In genomic region chr1:180389213-180389760, GRCm38 (mm10) we compare ENCODE assay signal across 6 mouse cellular contexts. TPM values are rescaled to one million over a fixed set of nuclear protein-coding genes. Genes with fewer than 3 reads are reported as not detected.
DNase-seq lines count a peak whose midpoint lies in the region; ATAC-seq and TF ChIP-seq lines count a peak whose summit lies in the region.
"Not testable (repeated sequence)": the region's sequence is repeated elsewhere in the genome, so short reads cannot be mapped to it uniquely, and the experiment has no call there.

No protein-coding gene starts in this region.

- not testable (repeated sequence) for H3K9me3 ChIP-seq in embryonic facial prominence, embryonic 15.5 days (replicated peaks); heart, embryonic 13.5 days; lung, postnatal 0 days (ENCODE audit: low read length); midbrain, postnatal 0 days (ENCODE audit: low read length)

- ATAC-seq in embryonic facial prominence, embryonic 15.5 days (ENCODE audit: insufficient number of reproducible peaks, low FRiP score, low TSS enrichment, low read depth); heart, embryonic 13.5 days (ENCODE audit: extremely low read depth, insufficient number of reproducible peaks, low FRiP score, low TSS enrichment); midbrain, postnatal 0 days (ENCODE audit: low FRiP score): not testable (repeated sequence)
- ATAC-seq in lung, postnatal 0 days, result peak; percentile 57

- peaks cover 57% of the 10 kb centered on the region for H3K4me1 ChIP-seq in embryonic facial prominence, embryonic 15.5 days
- peaks cover 67% of the 10 kb centered on the region for H3K4me1 ChIP-seq in heart, embryonic 13.5 days
- H3K4me1 ChIP-seq in kidney, adult 2 months (ENCODE audit: control insufficient read depth, insufficient read depth, low read length), result peaks cover 30% of the 10 kb centered on the region
- H3K4me1 ChIP-seq in lung, postnatal 0 days (ENCODE audit: insufficient read depth, low read depth, low read length), result peaks cover 29% of the 10 kb centered on the region; the same call in 1 of the 2 replicates
- not testable (repeated sequence) for H3K4me1 ChIP-seq in midbrain, postnatal 0 days (ENCODE audit: insufficient read depth, low read length)

- H3K27ac ChIP-seq in embryonic facial prominence, embryonic 15.5 days (replicated peaks), result peak overlapping the region; percentile 95
- 0 out of 2 replicates have a peak overlapping the region, but pooled peaks have one; percentile 9 for H3K27ac ChIP-seq in heart, embryonic 13.5 days (replicated peaks)
- peak overlapping the region; percentile 54 for H3K27ac ChIP-seq in kidney, adult 2 months (ENCODE audit: insufficient read depth, low read depth, low read length)
- H3K27ac ChIP-seq in lung, postnatal 0 days (ENCODE audit: low read length), result peak overlapping the region; percentile 81
- 0 out of 2 replicates have a peak overlapping the region, but pooled peaks have one; percentile 7 for H3K27ac ChIP-seq in midbrain, postnatal 0 days (ENCODE audit: low read depth, low read length)

- H3K9ac ChIP-seq in embryonic facial prominence, embryonic 15.5 days; heart, embryonic 13.5 days; lung, postnatal 0 days (replicated peaks; ENCODE audit: low read depth); midbrain, postnatal 0 days (replicated peaks; ENCODE audit: low read length, poor library complexity, severe bottlenecking): not testable (repeated sequence)

- peak; percentile 83 for TF ChIP-seq EP300 in lung, postnatal 0 days (IDR thresholded peaks at IDR 0.05)

- not testable (repeated sequence) for H3K4me3 ChIP-seq in embryonic facial prominence, embryonic 15.5 days (replicated peaks); heart, embryonic 13.5 days; kidney, adult 2 months (ENCODE audit: insufficient read depth, low read depth, low read length); lung, postnatal 0 days (ENCODE audit: low read depth, low read length); midbrain, postnatal 0 days (ENCODE audit: low read depth, low read length)

- H3K36me3 ChIP-seq in embryonic facial prominence, embryonic 15.5 days; heart, embryonic 13.5 days; kidney, adult 2 months (ENCODE audit: control insufficient read depth, insufficient read depth, low read length); lung, postnatal 0 days (ENCODE audit: insufficient read depth, low read length); midbrain, postnatal 0 days (ENCODE audit: insufficient read depth, low read length): not testable (repeated sequence)

- not testable (repeated sequence) for TF ChIP-seq CTCF in kidney, adult 2 months (conservative IDR thresholded peaks at IDR 0.05; ENCODE audit: insufficient read depth, insufficient read length, low read depth, low read length); lung, postnatal 0 days (IDR thresholded peaks at IDR 0.05); midbrain, postnatal 0 days (IDR thresholded peaks at IDR 0.05)

- not testable (repeated sequence) for TF ChIP-seq POLR2A in kidney, adult 2 months (IDR thresholded peaks at IDR 0.05; ENCODE audit: low read depth, low read length)

- not testable (repeated sequence) for H3K4me2 ChIP-seq in embryonic facial prominence, embryonic 15.5 days (replicated peaks); heart, embryonic 13.5 days; lung, postnatal 0 days (replicated peaks; ENCODE audit: low read depth, low read length); midbrain, postnatal 0 days (ENCODE audit: low read depth, low read length, poor library complexity, severe bottlenecking)

- H3K27me3 ChIP-seq in embryonic facial prominence, embryonic 15.5 days; heart, embryonic 13.5 days (replicated peaks); kidney, adult 2 months (replicated peaks; ENCODE audit: control insufficient read depth, insufficient read depth, low read length); lung, postnatal 0 days (replicated peaks; ENCODE audit: insufficient read depth, low read length); midbrain, postnatal 0 days (ENCODE audit: insufficient read depth, low read length): not testable (repeated sequence)

- DNase-seq in kidney, adult 2 months, result peak; percentile 62
- peak; percentile 82 to 84 for DNase-seq in lung, adult 18-20 months
- peak; percentile 83 for DNase-seq in lung, postnatal 0 days (ENCODE audit: low spot score)
- DNase-seq in midbrain, postnatal 0 days (ENCODE audit: low spot score), result not testable (repeated sequence)

- 78% methylated on average over 11 of the region's 11 CpGs for WGBS in embryonic facial prominence, embryonic 15.5 days
- WGBS in heart, embryonic 13.5 days, result 78% methylated on average over 11 of the region's 11 CpGs
- 53% methylated on average over 11 of the region's 11 CpGs for WGBS in kidney, adult 2 months
- WGBS in lung, postnatal 0 days, result 64% methylated on average over 11 of the region's 11 CpGs
- WGBS in midbrain, postnatal 0 days, result 88% methylated on average over 11 of the region's 11 CpGs

RNA-seq across cellular contexts. Expression of gene Itpkb, which starts 59.0 kb away (rescaled TPM):
- 12.3 and 13.5 TPM in 2 replicates for polyA plus RNA-seq in embryonic facial prominence, embryonic 15.5 days (2015; fragmentation: Nextera tagmentation; extraction: Ambion mirVana)
- polyA plus RNA-seq in heart, embryonic 13.5 days (2015; fragmentation: Nextera tagmentation; extraction: Ambion mirVana), result 5.0 and 5.1 TPM in 2 replicates
- polyA plus RNA-seq in kidney, adult 2 months (2012; rRNA removed), result 14.1 and 14.9 TPM in 2 replicates
- 8.4 and 11.9 TPM in 2 replicates for polyA plus RNA-seq in lung, postnatal 0 days (2015; fragmentation: Nextera tagmentation; extraction: Ambion mirVana)
- total RNA-seq in midbrain, postnatal 0 days (2014; rRNA removed), result 12.2 and 13.9 TPM in 2 replicates
- 2.0 and 2.2 TPM in 2 replicates for polyA plus RNA-seq in midbrain, postnatal 0 days (2015; fragmentation: Nextera tagmentation; extraction: Ambion mirVana)

Comparison
In these comparisons a context has a peak if more than half of its experiments do, and no peak if none do; other contexts are left out.
1. H3K27ac ChIP-seq: peak in every context shown above with its lines; median percentile 95 in embryonic facial prominence, embryonic 15.5 days; 81 in lung, postnatal 0 days; 54 in kidney, adult 2 months; 9 in heart, embryonic 13.5 days; 7 in midbrain, postnatal 0 days.